Mouse (Mus musculus): ENCODE data around the gene Pth1r. TPM values are rescaled to one million over a fixed set of nuclear protein-coding genes. Genes with fewer than 3 reads are reported as not detected.
A peak's percentile ranks its signal among the peaks of the same experiment; 100 is the strongest.

Gene Pth1r
- 76.6 and 81.8 TPM in 2 replicates for polyA plus RNA-seq (2016; fragmentation: Nextera tagmentation; extraction: Ambion mirVana)

DNA sequence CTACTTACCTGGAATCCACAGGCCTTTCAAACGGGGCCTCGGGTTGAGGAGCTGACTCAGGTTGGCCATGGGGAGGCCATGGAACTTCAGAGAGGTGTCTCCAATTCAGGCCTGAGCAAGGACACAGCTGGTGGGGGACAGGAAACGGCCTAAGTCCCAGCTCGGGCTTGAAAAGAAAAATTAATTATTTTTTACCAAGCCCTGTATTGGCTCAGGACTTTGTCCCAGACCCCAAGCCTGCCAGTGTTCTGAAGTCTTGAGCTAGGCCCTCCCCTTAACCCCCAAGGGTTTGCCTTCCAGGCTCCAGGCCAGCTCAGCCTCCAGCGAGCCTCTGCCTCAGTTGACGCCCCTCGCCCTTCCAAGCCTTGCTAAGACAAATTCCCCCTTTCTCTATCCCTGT, at the start of gene Pth1r:
Gene Pth1r (minus strand): TSS at position 185 of the 400 bp plus-strand sequence.
- H3K36me3 ChIP-seq, result no peaks in the 10 kb centered on the region
- H3K4me3 ChIP-seq (replicated peaks), result no peak within 1 kb of the TSS
- no peak within 1 kb of the TSS for H3K9ac ChIP-seq (replicated peaks)
- WGBS, result 36% methylated on average over 7 of the region's 7 CpGs
- H3K27ac ChIP-seq, result peak within 1 kb of the TSS; percentile 84
- H3K4me2 ChIP-seq, result peak within 1 kb of the TSS; percentile 28
- no peak for ATAC-seq (ENCODE audit: insufficient number of reproducible peaks, insufficient read depth, low FRiP score, low TSS enrichment, low read depth)
- H3K9me3 ChIP-seq, result no peaks in the 10 kb centered on the region
- H3K4me1 ChIP-seq (replicated peaks), result peaks cover 78% of the 10 kb centered on the region
- H3K27me3 ChIP-seq, result peaks cover 50% of the 10 kb centered on the region

- Histone ChIP-seq H3K4me3 (replicated peaks) (no peak overlapping the region), H3K36me3 (no peaks in the 10 kb centered on the region), H3K27me3 (0 out of 2 replicates have a peak, but pooled peaks cover 3% of the 10 kb centered on the region), H3K9me3 (no peaks in the 10 kb centered on the region), H3K4me1 (replicated peaks) (no peaks in the 10 kb centered on the region), H3K27ac (no peak overlapping the region), H3K9ac (replicated peaks) (no peak overlapping the region), H3K4me2 (no peak overlapping the region)
- no peak for ATAC-seq (ENCODE audit: insufficient number of reproducible peaks, insufficient read depth, low FRiP score, low TSS enrichment, low read depth)
- 71% methylated on average over 4 of the region's 4 CpGs for WGBS
Observed at GRCm38 (mm10) chr9:110790462-110790861, 43.5 kb upstream of the Pth1r start.

- Histone ChIP-seq H3K27ac (no peak overlapping the region), H3K4me1 (replicated peaks) (no peaks in the 10 kb centered on the region), H3K4me2 (no peak overlapping the region), H3K27me3 (0 out of 2 replicates have a peak, but pooled peaks cover 1% of the 10 kb centered on the region), H3K4me3 (replicated peaks) (no peak overlapping the region), H3K9ac (replicated peaks) (no peak overlapping the region), H3K36me3 (no peaks in the 10 kb centered on the region), H3K9me3 (peaks cover 6% of the 10 kb centered on the region; the same call in 1 of the 2 replicates)
- WGBS, result 93% methylated on average over 3 of the region's 3 CpGs
- ATAC-seq (ENCODE audit: insufficient number of reproducible peaks, insufficient read depth, low FRiP score, low TSS enrichment, low read depth), result no peak
Observed at GRCm38 (mm10) chr9:110788169-110788568, 41.2 kb upstream of the Pth1r start.

DNA sequence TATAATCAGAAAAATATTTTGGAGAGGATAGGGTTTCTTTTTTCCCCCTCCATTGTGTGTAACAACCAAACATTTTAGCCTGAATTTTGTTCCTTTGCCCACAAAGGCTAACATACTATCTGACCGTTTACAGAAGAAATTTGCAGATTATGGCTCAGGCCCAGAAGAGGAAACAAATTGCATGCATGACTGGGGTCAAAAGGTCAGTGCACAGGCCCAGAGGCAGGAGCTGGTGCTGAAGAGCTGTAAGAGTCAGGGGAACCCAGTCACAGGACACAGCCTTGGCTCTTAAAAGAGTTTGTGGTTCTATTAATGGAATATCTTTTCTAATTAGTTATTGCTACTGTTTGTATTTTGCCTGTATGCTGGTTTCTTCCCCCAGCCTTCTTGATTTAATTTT, 36.7 kb upstream of the Pth1r start:
- Histone ChIP-seq H3K27me3 (peaks cover 5% of the 10 kb centered on the region), H3K4me1 (replicated peaks) (peaks cover 23% of the 10 kb centered on the region), H3K4me3 (replicated peaks) (no peak overlapping the region), H3K9ac (replicated peaks) (no peak overlapping the region), H3K36me3 (no peaks in the 10 kb centered on the region), H3K4me2 (no peak overlapping the region), H3K9me3 (peaks cover 6% of the 10 kb centered on the region; the same call in 1 of the 2 replicates), H3K27ac (no peak overlapping the region)
- no peak for ATAC-seq (ENCODE audit: insufficient number of reproducible peaks, insufficient read depth, low FRiP score, low TSS enrichment, low read depth)
- 18% methylated on average over 1 of the region's 1 CpGs for WGBS

DNA sequence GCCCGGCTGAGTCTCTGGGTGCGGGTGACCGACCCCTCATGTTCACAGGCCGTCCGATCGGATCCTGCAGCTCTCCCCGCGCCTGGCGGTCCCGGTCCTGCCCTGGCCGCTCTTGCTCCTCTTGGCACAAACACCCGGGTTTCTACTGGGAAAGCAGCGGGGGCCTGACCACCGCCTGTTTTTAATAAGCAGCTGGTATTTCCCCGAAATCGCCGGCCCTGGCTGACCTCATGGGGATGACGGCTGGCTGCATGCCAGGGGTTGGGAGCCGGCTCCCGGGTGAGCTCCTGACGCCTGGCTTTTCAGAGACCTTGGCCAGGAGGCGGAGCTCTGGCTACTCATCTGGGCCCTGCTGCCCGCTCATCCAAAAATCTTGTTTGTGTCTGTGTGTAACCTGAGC, 34.8 kb upstream of the Pth1r start:
- Histone ChIP-seq H3K36me3 (no peaks in the 10 kb centered on the region), H3K4me1 (replicated peaks) (peaks cover 24% of the 10 kb centered on the region), H3K4me3 (replicated peaks) (peak overlapping the region; percentile 44), H3K27me3 (peaks cover 18% of the 10 kb centered on the region), H3K9ac (replicated peaks) (peak overlapping the region; percentile 66), H3K4me2 (peak overlapping the region; percentile 73), H3K27ac (peak overlapping the region; percentile 88), H3K9me3 (peaks cover 6% of the 10 kb centered on the region; the same call in 1 of the 2 replicates)
- ATAC-seq (ENCODE audit: insufficient number of reproducible peaks, insufficient read depth, low FRiP score, low TSS enrichment, low read depth), result peak; percentile 76
- WGBS, result 1% methylated on average over 23 of the region's 23 CpGs

DNA sequence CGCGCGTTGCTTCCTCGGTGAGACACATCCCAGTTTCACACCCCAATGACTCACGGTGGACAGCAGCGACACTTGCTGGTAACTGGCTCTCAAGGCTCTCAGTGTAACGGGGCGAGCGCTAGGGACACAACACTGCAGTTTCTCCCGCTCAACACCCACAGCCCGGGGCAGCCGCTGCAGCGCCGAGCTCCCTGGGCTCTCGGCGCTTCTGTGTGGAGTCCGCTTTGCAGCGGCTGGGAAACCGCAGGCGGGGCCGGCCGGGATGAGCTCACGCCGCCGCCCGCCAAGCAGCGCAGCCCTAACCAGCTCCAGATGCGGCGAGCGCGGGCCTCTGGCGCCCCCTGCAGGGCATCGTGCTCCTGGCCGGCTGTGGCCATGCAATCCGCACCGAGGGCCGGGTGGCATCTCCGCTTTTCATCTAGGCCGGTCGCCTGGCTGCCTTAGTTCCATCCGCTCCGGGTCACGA, 34.3 kb upstream of the Pth1r start:
- under 1% methylated on average over 43 of the region's 43 CpGs for WGBS
- peak; percentile 94 for ATAC-seq (ENCODE audit: insufficient number of reproducible peaks, insufficient read depth, low FRiP score, low TSS enrichment, low read depth)
- Histone ChIP-seq H3K4me2 (peak overlapping the region; percentile 73), H3K4me3 (replicated peaks) (peak overlapping the region; percentile 44), H3K36me3 (no peaks in the 10 kb centered on the region), H3K27ac (peak overlapping the region; percentile 88), H3K27me3 (peaks cover 18% of the 10 kb centered on the region), H3K9ac (replicated peaks) (peak overlapping the region; percentile 66), H3K4me1 (replicated peaks) (peaks cover 24% of the 10 kb centered on the region), H3K9me3 (peaks cover 6% of the 10 kb centered on the region; the same call in 1 of the 2 replicates)

- Histone ChIP-seq H3K27me3 (peaks cover 19% of the 10 kb centered on the region), H3K36me3 (no peaks in the 10 kb centered on the region), H3K9me3 (no peaks in the 10 kb centered on the region), H3K4me2 (no peak overlapping the region), H3K4me1 (replicated peaks) (peaks cover 29% of the 10 kb centered on the region), H3K9ac (replicated peaks) (no peak overlapping the region), H3K27ac (no peak overlapping the region), H3K4me3 (replicated peaks) (no peak overlapping the region)
- WGBS, result 63% methylated on average over 5 of the region's 5 CpGs
- no peak for ATAC-seq (ENCODE audit: insufficient number of reproducible peaks, insufficient read depth, low FRiP score, low TSS enrichment, low read depth)
Observed at GRCm38 (mm10) chr9:110779242-110779913, 32.4 kb upstream of the Pth1r start.

DNA sequence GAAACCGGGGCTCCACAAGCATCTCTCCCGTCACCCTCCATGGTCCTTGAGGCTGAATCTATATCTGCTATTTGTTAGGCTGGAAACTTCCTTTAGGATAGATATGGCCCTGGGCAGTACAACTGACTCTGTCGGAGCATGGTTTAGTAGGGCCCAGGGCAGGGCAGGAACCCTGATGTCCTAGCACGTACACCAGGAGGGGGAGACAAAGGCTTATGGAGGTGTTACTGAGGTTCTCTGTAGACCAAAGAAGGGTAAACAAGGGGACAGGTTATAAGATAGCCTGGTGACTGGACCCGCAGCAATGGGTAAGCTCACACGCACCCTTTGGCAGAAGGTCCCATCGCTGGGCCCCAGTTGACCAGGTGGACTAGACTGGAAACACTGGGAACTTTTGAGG, 31.6 kb upstream of the Pth1r start:
- peaks cover 22% of the 10 kb centered on the region for H3K27me3 ChIP-seq
- no peak overlapping the region for H3K4me2 ChIP-seq
- WGBS, result 81% methylated on average over 7 of the region's 7 CpGs
- ATAC-seq (ENCODE audit: insufficient number of reproducible peaks, insufficient read depth, low FRiP score, low TSS enrichment, low read depth), result no peak
- H3K36me3 ChIP-seq, result no peaks in the 10 kb centered on the region
- H3K9ac ChIP-seq (replicated peaks), result no peak overlapping the region
- H3K4me3 ChIP-seq (replicated peaks), result no peak overlapping the region
- no peaks in the 10 kb centered on the region for H3K9me3 ChIP-seq
- H3K4me1 ChIP-seq (replicated peaks), result peaks cover 29% of the 10 kb centered on the region
- H3K27ac ChIP-seq, result no peak overlapping the region

- H3K9ac ChIP-seq (replicated peaks), result no peak overlapping the region
- whole genome bisulfite sequencing, result 86% methylated on average over 1 of the region's 1 CpGs
- H3K27ac ChIP-seq, result no peak overlapping the region
- H3K4me1 ChIP-seq (replicated peaks), result peaks cover 29% of the 10 kb centered on the region
- H3K36me3 ChIP-seq, result no peaks in the 10 kb centered on the region
- no peak overlapping the region for H3K4me3 ChIP-seq (replicated peaks)
- H3K9me3 ChIP-seq, result no peaks in the 10 kb centered on the region
- peaks cover 22% of the 10 kb centered on the region for H3K27me3 ChIP-seq
- ATAC-seq (ENCODE audit: insufficient number of reproducible peaks, insufficient read depth, low FRiP score, low TSS enrichment, low read depth), result no peak
- no peak overlapping the region for H3K4me2 ChIP-seq
Observed at GRCm38 (mm10) chr9:110778100-110778499, 31.2 kb upstream of the Pth1r start.

DNA sequence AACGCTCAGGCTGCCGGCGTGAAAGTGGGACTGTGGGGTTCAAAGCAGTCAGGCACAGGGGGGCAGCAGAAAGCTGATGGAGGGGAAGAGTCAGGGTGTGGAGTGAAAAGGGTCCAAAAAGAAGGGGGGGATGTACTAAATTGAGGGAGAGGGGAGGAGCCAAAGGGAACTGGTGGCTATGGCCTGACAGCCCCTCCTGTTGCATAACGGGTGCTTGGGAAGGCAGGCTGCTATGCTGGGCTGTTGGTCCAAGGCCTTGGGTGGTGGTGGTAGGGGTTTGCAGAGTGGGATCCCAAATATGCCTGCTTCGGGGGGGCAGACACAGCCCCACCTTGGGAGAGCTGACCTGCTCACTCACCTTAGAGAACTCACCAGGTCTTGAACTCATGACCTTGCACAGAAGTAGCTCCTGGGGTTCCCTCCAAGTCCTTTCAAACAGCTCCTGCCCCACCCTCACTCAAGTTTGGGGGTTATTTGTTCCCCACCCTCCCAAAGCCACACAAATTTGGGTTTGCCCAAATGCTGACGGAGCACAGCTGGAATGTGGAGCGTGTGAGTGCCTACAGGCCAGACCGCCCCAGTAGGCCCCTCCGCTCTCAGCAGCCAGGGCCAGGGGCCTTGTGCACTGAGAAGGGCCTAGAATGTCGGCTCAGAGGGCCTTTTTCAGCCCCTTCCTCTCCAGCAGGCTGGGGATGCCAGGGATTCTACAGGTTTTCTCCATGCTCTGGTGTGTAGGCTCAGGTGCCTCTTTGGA, 28.5 kb upstream of the Pth1r start:
- Histone ChIP-seq H3K9ac (replicated peaks) (0 out of 2 replicates have a peak overlapping the region, but pooled peaks have one; percentile 31), H3K4me3 (replicated peaks) (no peak overlapping the region), H3K27me3 (peaks cover 18% of the 10 kb centered on the region), H3K27ac (no peak overlapping the region), H3K4me2 (no peak overlapping the region), H3K4me1 (replicated peaks) (peaks cover 15% of the 10 kb centered on the region), H3K9me3 (no peaks in the 10 kb centered on the region), H3K36me3 (no peaks in the 10 kb centered on the region)
- ATAC-seq (ENCODE audit: insufficient number of reproducible peaks, insufficient read depth, low FRiP score, low TSS enrichment, low read depth), result no peak
- 77% methylated on average over 10 of the region's 10 CpGs for WGBS

Measured in limb, embryonic 12.5 days (tissue).